Mouse (Mus musculus) liver, adult 2 months (tissue): ENCODE data around the gene Sgcd. TPM values are rescaled to one million over a fixed set of nuclear protein-coding genes. Genes with fewer than 3 reads are reported as not detected.

Experiments used
- DNase-seq: peaks from one replicate; pipeline ENCODE4 v3.0.0-alpha.2; 2011; ENCODE audit warnings: low read depth, low spot score; ENCODE audit errors: extremely low read depth
- H3K27ac ChIP-seq: fragments of 200-500 bp; replicated peaks from 2 replicates; pipeline ENCODE4 v1.5.1; 2012; ENCODE audit warnings: low read depth, mild to moderate bottlenecking, control low read depth, inconsistent platforms, low read length; ENCODE audit not compliant: insufficient read depth
- H3K27me3 ChIP-seq: fragments of 200-500 bp; 2 replicates; pipeline ENCODE4 v1.6.1; 2012; ENCODE audit warnings: mild to moderate bottlenecking, moderate library complexity, low read length, inconsistent platforms; ENCODE audit not compliant: control insufficient read depth, insufficient read depth
- H3K36me3 ChIP-seq: fragments of 200-500 bp; 2 replicates; pipeline ENCODE4 v1.6.1; 2012; ENCODE audit warnings: low read length, inconsistent platforms; ENCODE audit not compliant: control insufficient read depth, insufficient read depth
- H3K4me1 ChIP-seq: fragments of 200-500 bp; 2 replicates; pipeline ENCODE4 v1.6.1; 2011; ENCODE audit warnings: low read length; ENCODE audit not compliant: control insufficient read depth, insufficient read depth
- H3K4me3 ChIP-seq: fragments of 200-500 bp; 2 replicates; pipeline ENCODE4 v1.5.1; 2011; ENCODE audit warnings: low read depth, mild to moderate bottlenecking, control low read depth, low read length, moderate library complexity; ENCODE audit not compliant: insufficient read depth
- H3K79me2 ChIP-seq: fragments of 200-500 bp; 2 replicates; pipeline ENCODE4 v1.6.1; 2012; ENCODE audit warnings: inconsistent platforms, mild to moderate bottlenecking, low read length, moderate library complexity; ENCODE audit not compliant: control insufficient read depth, insufficient read depth
- H3K9ac ChIP-seq: fragments of 200-500 bp; 2 replicates; pipeline ENCODE4 v1.6.1; 2012; ENCODE audit warnings: low read depth, mild to moderate bottlenecking, control low read depth, inconsistent platforms, low read length
- CTCF ChIP-seq: fragments of 200-500 bp; IDR thresholded peaks from 2 replicates; pipeline ENCODE4 v1.5.1; 2011; ENCODE audit warnings: low read depth, low read length, control low read depth
- POLR2A ChIP-seq: fragments of 200-500 bp; IDR thresholded peaks from 2 replicates; pipeline ENCODE4 v1.6.1; 2011; ENCODE audit warnings: low read length, control low read depth; ENCODE audit not compliant: insufficient read depth; ENCODE audit errors: extremely low read depth
- WGBS: fragments of 180-500 bp; shearing (Covaris S2); methylation state at CpG from one replicate; pipeline ENCODE4 v1.1.7; 2018; 5-methylcytosine and 5-hydroxymethylcytosine counted together
- polyA plus RNA-seq: library from polyadenylated mRNA; depleted of rRNA; stranded (reverse); fragments of >200 nt; gene quantifications from 2 replicates; pipeline ENCODE4 v1.2.3, GENCODE M21; 2012
- total RNA-seq: library from RNA; depleted of rRNA; stranded (reverse); fragments of >200 nt; gene quantifications from 2 replicates; pipeline ENCODE4 v1.2.3, GENCODE M21; 2014

The Sgcd gene
- total and polyA plus RNA-seq, 2 experiments, result 0.37 TPM; not detected in 1

GRCm38 (mm10) chr11:47695611-47696010, 293.2 kb downstream of the Sgcd start:
- Histone ChIP-seq H3K36me3 (no peaks in the 10 kb centered on the region), H3K27ac (no peak overlapping the region), H3K27me3 (no peaks in the 10 kb centered on the region), H3K9ac (no peak overlapping the region), H3K4me3 (no peak overlapping the region), H3K79me2 (no peaks in the 10 kb centered on the region), H3K4me1 (no peaks in the 10 kb centered on the region)
- TF ChIP-seq CTCF, result no peak
- TF ChIP-seq POLR2A, result no peak
- DNase-seq, result no peak
- WGBS, result 73% methylated on average over 1 of the region's 1 CpGs

GRCm38 (mm10) chr11:47658135-47658534, 330.6 kb downstream of the Sgcd start:
- H3K36me3 ChIP-seq, result no peaks in the 10 kb centered on the region
- no peaks in the 10 kb centered on the region for H3K79me2 ChIP-seq
- H3K4me1 ChIP-seq, result no peaks in the 10 kb centered on the region
- peak; percentile 41 for DNase-seq
- no peak overlapping the region for H3K4me3 ChIP-seq
- WGBS, result 2% methylated on average over 1 of the region's 1 CpGs
- H3K27me3 ChIP-seq, result no peaks in the 10 kb centered on the region
- no peak overlapping the region for H3K9ac ChIP-seq
- H3K27ac ChIP-seq, result no peak overlapping the region
- TF ChIP-seq CTCF (peak; percentile 60), POLR2A (no peak)

DNA sequence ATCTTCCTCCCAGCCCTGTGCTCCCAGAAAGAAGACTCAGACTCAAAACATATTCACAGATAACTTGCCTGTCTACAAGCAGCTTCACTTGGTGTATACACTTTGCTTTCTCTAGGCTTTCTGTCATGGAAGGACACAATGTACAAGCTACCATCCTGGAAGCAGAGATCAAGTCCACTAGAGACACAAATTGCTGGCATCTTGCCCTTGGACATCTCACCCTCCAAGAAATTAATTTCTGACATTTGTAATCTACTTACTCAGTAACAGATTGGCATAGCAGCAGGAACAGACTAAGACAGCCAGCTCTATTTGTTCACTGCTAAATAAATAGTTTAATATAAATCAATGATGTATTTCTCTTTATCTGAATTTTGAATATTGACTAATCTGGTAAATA, 342.9 kb downstream of the Sgcd start:
- H3K4me3 ChIP-seq, result no peak overlapping the region
- no peak overlapping the region for H3K9ac ChIP-seq
- DNase-seq, result no peak
- no peaks in the 10 kb centered on the region for H3K36me3 ChIP-seq
- no peaks in the 10 kb centered on the region for H3K79me2 ChIP-seq
- no peak overlapping the region for H3K27ac ChIP-seq
- TF ChIP-seq POLR2A, result no peak
- TF ChIP-seq CTCF, result no peak
- H3K4me1 ChIP-seq, result no peaks in the 10 kb centered on the region
- no peaks in the 10 kb centered on the region for H3K27me3 ChIP-seq

- H3K79me2 ChIP-seq, result no peaks in the 10 kb centered on the region
- 58% methylated on average over 2 of the region's 2 CpGs for WGBS
- H3K27ac ChIP-seq, result no peak overlapping the region
- no peaks in the 10 kb centered on the region for H3K36me3 ChIP-seq
- no peak overlapping the region for H3K9ac ChIP-seq
- H3K27me3 ChIP-seq, result no peaks in the 10 kb centered on the region
- TF ChIP-seq POLR2A (no peak), CTCF (no peak)
- no peak overlapping the region for H3K4me3 ChIP-seq
- H3K4me1 ChIP-seq, result no peaks in the 10 kb centered on the region
- DNase-seq, result no peak
Observed at GRCm38 (mm10) chr11:47641567-47642259, 347.1 kb downstream of the Sgcd start.

GRCm38 (mm10) chr11:47640556-47640955, 348.2 kb downstream of the Sgcd start:
- TF ChIP-seq CTCF (no peak), POLR2A (no peak)
- Histone ChIP-seq H3K4me3 (no peak overlapping the region), H3K79me2 (no peaks in the 10 kb centered on the region), H3K36me3 (no peaks in the 10 kb centered on the region), H3K9ac (no peak overlapping the region), H3K4me1 (no peaks in the 10 kb centered on the region), H3K27me3 (no peaks in the 10 kb centered on the region), H3K27ac (no peak overlapping the region)
- no peak for DNase-seq
- 48% methylated on average over 1 of the region's 1 CpGs for WGBS

GRCm38 (mm10) chr11:47630186-47630585, 358.6 kb downstream of the Sgcd start:
- WGBS, result 88% methylated on average over 2 of the region's 2 CpGs
- no peak overlapping the region for H3K9ac ChIP-seq
- TF ChIP-seq CTCF, result no peak
- TF ChIP-seq POLR2A, result no peak

More at GRCm38 (mm10) chr11:47630186-47630585, 358.6 kb downstream of the Sgcd start:
- no peak overlapping the region for H3K27ac ChIP-seq
- H3K27me3 ChIP-seq, result no peaks in the 10 kb centered on the region
- H3K4me1 ChIP-seq, result no peaks in the 10 kb centered on the region
- H3K4me3 ChIP-seq, result no peak overlapping the region
- H3K36me3 ChIP-seq, result no peaks in the 10 kb centered on the region
- no peak for DNase-seq
- H3K79me2 ChIP-seq, result no peaks in the 10 kb centered on the region
